ENCODE assay signal across 9 mouse cellular contexts in genomic region chr2:60126292-60126691, GRCm38 (mm10).
DNase-seq lines count a peak whose midpoint lies in the region; ATAC-seq and TF ChIP-seq lines count a peak whose summit lies in the region.
"Had no signal": no experiment of that assay in that cellular context is flagged by ENCODE, and none has a peak within 500 bp of the region (broad histone marks: within the 10 kb centered on the region; RNA-seq: fewer than 3 reads in every experiment).

No protein-coding gene starts in this region.

- no peaks in the 10 kb centered on the region for H3K9me3 ChIP-seq in heart, embryonic 15.5 days (replicated peaks)
- H3K9me3 ChIP-seq in liver, embryonic 15.5 days (replicated peaks) = no peaks in the 10 kb centered on the region

- peak overlapping the region; percentile 63 for H3K4me2 ChIP-seq in heart, embryonic 15.5 days
- H3K4me2 ChIP-seq in liver, embryonic 15.5 days = peak overlapping the region; percentile 77

- peak overlapping the region; percentile 100 for H3K27ac ChIP-seq in heart, embryonic 15.5 days
- H3K27ac ChIP-seq in liver, embryonic 15.5 days (replicated peaks) = peak overlapping the region; percentile 98

- peak overlapping the region; percentile 78 for H3K4me3 ChIP-seq in C2C12 (ENCODE audit: insufficient read depth, poor library complexity, severe bottlenecking)
- peak overlapping the region; percentile 97 for H3K4me3 ChIP-seq in heart, embryonic 15.5 days
- H3K4me3 ChIP-seq in liver, embryonic 15.5 days (replicated peaks) = peak overlapping the region; percentile 95

- peaks cover 7% of the 10 kb centered on the region for H3K4me1 ChIP-seq in heart, embryonic 15.5 days (replicated peaks)
- peaks cover 25% of the 10 kb centered on the region for H3K4me1 ChIP-seq in liver, embryonic 15.5 days (replicated peaks)

- H3K79me2 ChIP-seq in C2C12 (ENCODE audit: control insufficient read depth, insufficient read depth) = peaks cover 35% of the 10 kb centered on the region

- WGBS in heart, embryonic 15.5 days = 11% methylated on average over 8 of the region's 8 CpGs
- 10% methylated on average over 8 of the region's 8 CpGs for WGBS in liver, embryonic 15.5 days (ENCODE audit: insufficient replicate concordance)

- H3K27me3 ChIP-seq in C2C12 (ENCODE audit: control insufficient read depth, insufficient read depth, insufficient read length) = no peaks in the 10 kb centered on the region
- H3K27me3 ChIP-seq in heart, embryonic 15.5 days = no peaks in the 10 kb centered on the region
- no peaks in the 10 kb centered on the region for H3K27me3 ChIP-seq in liver, embryonic 15.5 days

- ATAC-seq in heart, embryonic 15.5 days (replicated peaks; ENCODE audit: insufficient number of reproducible peaks, insufficient read depth, low FRiP score, low read depth) = no peak
- ATAC-seq in liver, embryonic 15.5 days (ENCODE audit: insufficient read depth) = no peak
- ATAC-seq in frontal cortex, adult (ENCODE audit: low TSS enrichment) = no peak

- peak; percentile 50 for DNase-seq in heart, adult 11 months
- no peak for DNase-seq in heart, adult 9 months (ENCODE audit: low spot score in 2 of 2)
- DNase-seq in thymus, postnatal 25 days = no peak
- no peak for DNase-seq in embryo, embryonic 11 days
- DNase-seq: cerebellum, adult 8-10 months had no signal

- H3ac ChIP-seq in C2C12 (ENCODE audit: control insufficient read depth, insufficient read length, low read depth) = no peak overlapping the region

- no peak for TF ChIP-seq CTCF in C2C12 (IDR thresholded peaks at IDR 0.05; ENCODE audit: control insufficient read depth, insufficient read depth, insufficient read length)

- peak overlapping the region; percentile 99; the same call in 1 of the 2 replicates for H3K9ac ChIP-seq in heart, embryonic 15.5 days
- no peak overlapping the region for H3K9ac ChIP-seq in liver, embryonic 15.5 days

- peaks cover 29% of the 10 kb centered on the region for H3K79me3 ChIP-seq in C2C12 (ENCODE audit: low read depth)

- no peaks in the 10 kb centered on the region for H3K36me3 ChIP-seq in C2C12 (ENCODE audit: control insufficient read depth, insufficient read depth)
- no peaks in the 10 kb centered on the region for H3K36me3 ChIP-seq in heart, embryonic 15.5 days
- no peaks in the 10 kb centered on the region for H3K36me3 ChIP-seq in liver, embryonic 15.5 days (replicated peaks)

TF ChIP-seq in C2C12, 6 proteins besides CTCF, POLR2A, EP300 and RAD21:
- TF ChIP-seq FOSL1 (IDR thresholded peaks at IDR 0.05; ENCODE audit: insufficient read depth, low read length, poor library complexity, severe bottlenecking) (no peak), MAX (IDR thresholded peaks at IDR 0.05) (no peak), USF1 (IDR thresholded peaks at IDR 0.05; ENCODE audit: low read depth) (no peak), MYOG (IDR thresholded peaks at IDR 0.05; ENCODE audit: control insufficient read depth, extremely low read depth, insufficient read length) (no peak), CEBPB (IDR thresholded peaks at IDR 0.05; ENCODE audit: low read depth) (no peak), MYOD1 (IDR thresholded peaks at IDR 0.05; ENCODE audit: control insufficient read depth, insufficient read length, low read depth) (no peak)
TF ChIP-seq in C2C12: peak in this region for 0.
